Mouse (Mus musculus): ENCODE data around the gene Pxdn.

GRCm38 (mm10) chr12:30023491-30023890, 86.1 kb downstream of the Pxdn start:
- no peak for TF ChIP-seq CTCF (IDR thresholded peaks at IDR 0.05; ENCODE audit: control insufficient read depth, insufficient read depth, insufficient read length)
- TF ChIP-seq USF1 (IDR thresholded peaks at IDR 0.05; ENCODE audit: low read depth) = no peak
- no peak for TF ChIP-seq CEBPB (IDR thresholded peaks at IDR 0.05; ENCODE audit: low read depth)
- no peak for TF ChIP-seq MAX (IDR thresholded peaks at IDR 0.05)
- no peak for TF ChIP-seq FOSL1 (IDR thresholded peaks at IDR 0.05; ENCODE audit: insufficient read depth, low read length, poor library complexity, severe bottlenecking)
- TF ChIP-seq MYOD1 (IDR thresholded peaks at IDR 0.05; ENCODE audit: control insufficient read depth, insufficient read length, low read depth) = no peak
- no peak for TF ChIP-seq MYOG (IDR thresholded peaks at IDR 0.05; ENCODE audit: control insufficient read depth, extremely low read depth, insufficient read length)
